Mouse (Mus musculus): Measurements from ENCODE around the gene Dclre1b. TPM values are rescaled to one million over a fixed set of nuclear protein-coding genes. Genes with fewer than 3 reads are reported as not detected.

The Dclre1b gene
- polyA plus RNA-seq, 1 experiment = 7.1 TPM

GRCm38 (mm10) chr3:103779183-103779582, 30.1 kb downstream of the Dclre1b start:
- 74% methylated on average over 7 of the region's 7 CpGs for WGBS
- no peak for DNase-seq (ENCODE audit: low read depth, low spot score)

- no peak for DNase-seq (ENCODE audit: low read depth, low spot score)
- 80% methylated on average over 6 of the region's 6 CpGs for WGBS
These were observed 30.6 kb downstream of the Dclre1b start for GRCm38 (mm10) chr3:103778660-103779059.

- no peak for DNase-seq (ENCODE audit: low read depth, low spot score)
- WGBS = 86% methylated on average over 11 of the region's 11 CpGs
These were observed 31.3 kb downstream of the Dclre1b start for GRCm38 (mm10) chr3:103777940-103778339.

- no peak for DNase-seq (ENCODE audit: low read depth, low spot score)
- WGBS = 81% methylated on average over 15 of the region's 15 CpGs
These were observed 35.2 kb downstream of the Dclre1b start for GRCm38 (mm10) chr3:103774009-103774408.

GRCm38 (mm10) chr3:103773508-103773907, 35.7 kb downstream of the Dclre1b start:
- DNase-seq (ENCODE audit: low read depth, low spot score) = no peak
- WGBS = 69% methylated on average over 3 of the region's 3 CpGs

- DNase-seq (ENCODE audit: low read depth, low spot score) = no peak
- 45% methylated on average over 4 of the region's 4 CpGs for WGBS
These were observed 36.4 kb downstream of the Dclre1b start for GRCm38 (mm10) chr3:103772846-103773245.

GRCm38 (mm10) chr3:103771531-103772130, 37.6 kb downstream of the Dclre1b start:
- WGBS = 37% methylated on average over 9 of the region's 9 CpGs
- no peak for DNase-seq (ENCODE audit: low read depth, low spot score)

- no peak for DNase-seq (ENCODE audit: low read depth, low spot score)
- 70% methylated on average over 3 of the region's 3 CpGs for WGBS
These were observed 42.5 kb downstream of the Dclre1b start for GRCm38 (mm10) chr3:103766789-103767188.

GRCm38 (mm10) chr3:103759261-103759970, 49.8 kb downstream of the Dclre1b start:
- WGBS = 42% methylated on average over 5 of the region's 5 CpGs
- no peak for DNase-seq (ENCODE audit: low read depth, low spot score)

- no peak for DNase-seq (ENCODE audit: low read depth, low spot score)
- 63% methylated on average over 7 of the region's 7 CpGs for WGBS
These were observed 50.8 kb downstream of the Dclre1b start for GRCm38 (mm10) chr3:103758456-103758855.

GRCm38 (mm10) chr3:103756920-103757319, 52.3 kb downstream of the Dclre1b start:
- 46% methylated on average over 2 of the region's 2 CpGs for WGBS

GRCm38 (mm10) chr3:103755351-103755750, 53.9 kb downstream of the Dclre1b start:
- no peak for DNase-seq (ENCODE audit: low read depth, low spot score)
- 80% methylated on average over 3 of the region's 3 CpGs for WGBS

More at GRCm38 (mm10) chr3:103756920-103757319, 52.3 kb downstream of the Dclre1b start:
- no peak for DNase-seq (ENCODE audit: low read depth, low spot score)

GRCm38 (mm10) chr3:103751558-103751957, 57.7 kb downstream of the Dclre1b start:
- 84% methylated on average over 2 of the region's 2 CpGs for WGBS
- DNase-seq (ENCODE audit: low read depth, low spot score) = no peak

Other genes with a start within 250 kb of the Dclre1b start
- 0.21 and 0.44 TPM in 2 replicates for gene Syt6, start 234.2 kb downstream of the Dclre1b start, polyA plus RNA-seq (2012; rRNA removed)
- gene Atg4a-ps, start 163.4 kb downstream of the Dclre1b start, polyA plus RNA-seq (2012; rRNA removed) = 0.04 TPM in 1 of 2 replicates, not detected in the other
- gene Olfml3, start 71.4 kb downstream of the Dclre1b start, polyA plus RNA-seq (2012; rRNA removed) = 6.3 and 7.0 TPM in 2 replicates
- gene Gm10964, start 70.1 kb downstream of the Dclre1b start, polyA plus RNA-seq (2012; rRNA removed) = not detected in 2 replicates
- gene Hipk1, start 17.9 kb downstream of the Dclre1b start, polyA plus RNA-seq (2012; rRNA removed) = 28.8 and 52.0 TPM in 2 replicates
- 14.3 and 15.0 TPM in 2 replicates for gene Ap4b1, start 76 bp upstream of the Dclre1b start, polyA plus RNA-seq (2012; rRNA removed)
- 0.14 TPM in 1 of 2 replicates, not detected in the other for gene Gm43064, start 129 bp upstream of the Dclre1b start, polyA plus RNA-seq (2012; rRNA removed)
- 109 and 159 TPM in 2 replicates for gene Bcl2l15, start 23.2 kb upstream of the Dclre1b start, polyA plus RNA-seq (2012; rRNA removed)
- 9.6 and 15.2 TPM in 2 replicates for gene Ptpn22, start 50.4 kb upstream of the Dclre1b start, polyA plus RNA-seq (2012; rRNA removed)
- gene Rsbn1, start 104.7 kb upstream of the Dclre1b start, polyA plus RNA-seq (2012; rRNA removed) = 1.1 and 2.6 TPM in 2 replicates
- gene Phtf1, start 158.7 kb upstream of the Dclre1b start, polyA plus RNA-seq (2012; rRNA removed) = 2.6 and 2.7 TPM in 2 replicates

All from large intestine, adult 2 months (tissue).